Mouse (Mus musculus): ENCODE measurements around the gene Prdm10.

Gene Prdm10

DNA sequence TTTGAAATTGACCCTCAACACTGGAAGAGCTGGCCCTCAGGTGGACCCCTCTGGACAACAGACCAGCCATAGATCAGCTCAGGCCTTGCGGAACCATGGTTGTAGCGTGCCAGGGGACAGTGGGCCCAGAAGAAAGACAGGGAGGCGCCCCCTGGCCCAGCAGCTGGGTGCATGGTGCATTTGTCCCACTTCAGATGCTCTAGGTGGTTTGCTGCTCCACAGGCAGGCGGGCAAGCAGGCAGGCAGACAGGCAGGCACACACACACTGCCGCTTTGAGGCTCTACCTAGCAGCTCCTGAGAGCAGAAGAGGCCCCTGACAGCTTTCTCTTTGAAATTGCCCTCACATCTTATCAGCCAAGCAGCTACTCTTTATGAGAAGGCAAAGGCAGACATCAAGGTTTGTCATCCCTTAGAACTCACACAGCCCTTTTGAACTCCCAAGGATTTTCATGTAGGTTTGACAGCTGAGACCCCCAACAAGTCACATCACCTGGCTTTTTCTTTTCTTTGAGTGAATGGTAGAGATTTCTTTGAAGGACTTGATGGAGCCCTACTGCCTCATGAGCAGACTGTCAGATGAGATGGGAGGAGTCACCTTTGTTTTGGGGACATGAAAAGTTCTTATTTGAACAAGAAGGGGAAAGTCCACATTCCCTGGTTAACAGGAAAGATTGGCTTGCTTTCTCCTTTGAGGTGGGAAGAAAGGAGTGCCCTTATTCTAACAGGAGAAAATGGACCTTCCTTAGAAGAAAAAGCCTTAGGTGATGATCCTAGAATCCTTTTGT lies 21.4 kb downstream of the Prdm10 start:
- no peak for DNase-seq (ENCODE audit: low read depth)

DNA sequence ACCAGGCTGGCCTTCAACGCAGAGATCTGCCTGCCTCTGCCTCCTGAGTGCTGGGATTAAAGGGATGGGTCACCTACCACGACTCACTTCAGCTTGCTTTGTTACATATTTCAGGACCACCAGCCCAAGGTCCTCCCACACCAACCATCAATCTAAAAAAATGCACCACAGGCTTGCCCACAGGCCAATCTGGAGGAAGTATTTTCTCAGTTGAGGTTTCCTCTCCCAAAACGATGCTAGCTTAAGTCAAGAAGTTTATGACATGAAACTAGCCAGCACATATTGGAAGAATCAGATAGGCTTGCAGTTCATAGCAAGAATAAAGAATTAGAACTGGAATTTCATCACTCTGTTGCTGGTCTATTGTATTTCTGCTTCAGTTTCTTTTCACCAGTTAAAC lies 24.0 kb downstream of the Prdm10 start:
- DNase-seq (ENCODE audit: low read depth) = no peak

DNA sequence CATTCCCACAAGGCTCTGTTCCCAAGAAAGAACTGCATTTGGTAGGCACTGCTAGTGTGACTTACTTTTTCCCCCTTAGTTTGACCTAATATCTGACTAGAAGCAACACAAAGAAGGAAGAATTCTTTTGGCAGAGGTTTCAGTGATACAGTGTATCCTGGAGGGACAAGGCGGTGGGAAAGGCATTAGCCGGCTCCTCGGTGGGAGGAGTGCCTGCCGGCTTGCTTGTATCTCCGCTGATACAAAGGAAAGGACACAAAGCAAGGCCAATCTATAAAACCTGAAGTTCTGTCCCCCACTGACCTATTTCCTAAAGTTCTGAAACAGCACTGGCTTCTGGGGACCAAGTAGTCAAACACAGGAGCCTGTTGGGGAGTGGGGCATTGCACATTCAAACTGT lies 24.8 kb downstream of the Prdm10 start:
- DNase-seq (ENCODE audit: low read depth) = no peak

DNA sequence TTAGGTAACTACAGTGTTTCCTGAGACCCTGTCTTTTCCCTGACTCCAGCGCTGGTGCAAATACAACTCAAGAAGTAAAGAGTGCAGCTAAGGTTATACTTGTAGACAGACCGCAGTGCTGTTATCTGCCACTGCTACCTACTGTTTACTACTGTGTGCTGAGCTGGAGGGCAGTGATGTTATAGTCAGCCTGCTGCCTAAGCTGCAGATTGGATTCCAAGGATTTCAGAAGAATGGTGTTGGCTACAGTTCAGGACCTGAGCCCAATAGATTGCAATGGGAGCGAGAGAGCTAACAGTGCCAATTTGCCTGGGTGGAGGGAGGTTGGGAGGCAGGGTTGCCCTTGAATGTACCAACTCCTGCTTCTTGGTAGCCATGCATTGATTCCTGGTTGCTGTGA lies 25.5 kb downstream of the Prdm10 start:
- no peak for DNase-seq (ENCODE audit: low read depth)

DNA sequence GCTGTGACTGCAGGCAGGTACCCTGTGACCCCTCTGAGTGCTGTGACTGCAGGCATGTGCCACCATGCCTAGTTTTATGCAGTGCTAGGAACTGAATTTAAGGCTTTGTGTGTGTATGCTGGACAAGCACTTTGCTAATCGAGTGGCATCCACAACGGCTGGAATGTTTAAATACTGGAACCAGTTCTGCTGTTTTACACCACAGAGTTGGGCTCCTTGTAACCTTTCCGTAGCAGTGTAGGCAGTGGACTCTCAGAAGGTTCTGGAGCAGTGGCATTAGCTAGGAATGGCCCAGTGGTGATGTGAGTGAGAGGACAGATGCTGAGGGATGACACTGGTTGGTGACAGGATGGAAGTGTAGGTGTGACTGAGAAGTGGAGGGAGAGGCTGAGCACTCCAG lies 26.9 kb downstream of the Prdm10 start:
- no peak for DNase-seq (ENCODE audit: low read depth)

DNA sequence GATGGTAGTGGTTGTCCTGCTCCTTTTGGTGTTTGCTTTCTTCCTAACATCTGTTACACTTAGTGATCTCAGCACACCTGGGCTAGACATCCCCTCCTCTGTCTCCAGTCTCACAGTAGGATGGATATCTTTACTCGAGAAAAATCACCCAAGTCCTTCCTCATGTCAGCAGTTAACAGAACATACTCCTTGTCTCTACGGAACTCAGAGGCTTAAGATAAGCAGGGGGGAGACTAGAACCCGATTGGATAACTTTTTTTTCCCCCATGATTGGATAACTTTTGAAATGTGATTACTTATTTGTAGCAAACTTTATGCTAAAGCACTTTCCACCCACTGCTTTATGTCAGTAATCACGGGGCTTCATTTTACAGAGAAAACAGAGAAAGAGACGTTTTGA lies 28.7 kb downstream of the Prdm10 start:
- no peak for DNase-seq (ENCODE audit: low read depth)

DNA sequence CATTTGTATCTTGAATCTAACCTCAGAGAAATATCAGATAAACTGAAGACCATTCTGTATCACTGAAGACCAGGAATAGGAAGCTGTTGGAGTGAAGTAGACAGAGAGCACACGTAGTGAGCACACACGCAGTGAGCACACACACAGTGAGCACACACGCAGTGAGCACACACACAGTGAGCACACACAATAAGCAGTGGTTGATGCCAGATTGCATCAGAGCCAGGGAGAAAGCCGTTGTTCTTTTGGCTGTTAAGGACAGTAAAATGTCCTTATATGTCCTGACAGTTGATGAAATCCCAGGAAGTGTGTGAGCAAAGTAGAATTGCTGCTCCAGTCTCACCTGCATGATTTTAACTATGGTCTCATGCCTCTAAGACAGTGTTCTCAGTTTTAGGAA lies 30.3 kb downstream of the Prdm10 start:
- DNase-seq (ENCODE audit: low read depth) = no peak

DNA sequence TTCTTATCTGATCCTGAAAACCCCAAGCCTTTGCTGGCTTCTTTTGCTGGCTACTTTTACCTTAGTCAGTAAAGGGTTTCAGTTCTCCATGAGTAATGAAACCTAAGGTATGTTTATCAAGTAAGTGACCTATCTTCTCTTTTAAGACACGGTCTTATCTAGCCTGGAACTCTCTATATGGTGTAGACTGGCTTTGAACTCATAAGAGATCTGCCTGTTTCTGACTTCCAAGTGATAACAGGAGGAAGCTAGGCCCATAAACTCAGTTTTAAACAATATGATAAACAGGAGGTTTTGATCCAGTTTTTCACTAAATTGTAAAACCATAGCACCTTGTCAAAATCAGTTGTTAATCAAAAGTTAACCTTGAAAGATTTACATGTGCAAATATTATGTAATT lies 33.5 kb downstream of the Prdm10 start:
- DNase-seq (ENCODE audit: low read depth) = no peak

DNA sequence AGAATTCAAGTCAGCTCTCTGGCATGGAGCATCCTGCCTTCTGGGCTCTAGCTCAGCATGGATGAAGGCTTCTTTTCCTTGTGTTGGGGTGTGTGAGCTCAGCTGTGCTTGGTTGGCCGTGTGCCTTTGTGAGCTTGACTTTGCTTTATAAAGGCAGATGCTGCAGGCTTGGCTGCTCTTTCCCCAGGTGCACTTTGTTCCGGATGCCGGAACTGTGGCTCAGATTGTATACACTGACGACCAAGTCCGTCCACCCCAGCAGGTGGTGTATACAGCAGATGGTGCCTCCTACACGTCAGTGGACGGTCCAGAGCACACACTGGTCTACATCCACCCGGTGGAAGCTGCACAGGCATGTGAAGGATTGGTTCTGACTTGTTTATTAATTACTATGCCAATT lies 35.6 kb downstream of the Prdm10 start:
- no peak for DNase-seq (ENCODE audit: low read depth)

DNA sequence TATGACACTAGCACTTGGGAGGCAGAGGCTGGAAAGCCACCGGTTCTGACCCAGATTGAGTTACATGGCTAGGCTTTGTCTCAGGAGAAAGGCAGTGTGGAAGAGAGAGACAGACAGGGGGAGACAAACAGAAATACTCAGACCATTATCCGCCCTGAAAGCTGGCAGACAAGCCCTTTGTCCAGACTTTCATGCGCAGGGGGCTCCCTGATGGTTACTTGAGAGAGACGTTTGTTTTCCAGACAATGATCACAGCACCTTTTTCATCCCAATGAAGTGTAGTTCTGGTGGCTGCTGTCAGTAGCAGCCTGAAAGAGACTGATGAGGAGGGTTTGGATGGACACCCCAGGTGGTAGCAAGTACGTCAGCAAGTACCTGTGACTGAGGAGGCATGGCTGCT lies 38.6 kb downstream of the Prdm10 start:
- no peak for DNase-seq (ENCODE audit: low read depth)

DNA sequence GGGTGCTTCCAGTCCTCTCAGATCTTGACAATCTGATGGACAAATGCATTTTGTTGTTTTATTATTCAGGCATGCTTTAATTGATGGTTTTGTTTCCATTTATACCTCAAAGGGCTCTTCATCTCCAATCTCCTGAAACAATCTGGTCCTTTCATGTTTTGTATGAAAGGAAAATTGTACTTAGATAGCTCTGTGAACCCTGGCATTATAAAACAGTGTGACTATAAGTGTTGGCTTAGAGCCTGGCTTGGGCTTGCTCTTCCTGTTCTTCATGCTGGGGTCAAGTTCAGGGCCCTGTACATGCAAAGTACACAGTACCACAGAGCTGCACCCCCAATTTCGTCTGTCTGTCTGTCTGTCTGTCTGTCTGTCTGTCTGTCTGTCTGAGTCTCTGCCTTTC lies 40.4 kb downstream of the Prdm10 start:
- DNase-seq (ENCODE audit: low read depth) = no peak

DNA sequence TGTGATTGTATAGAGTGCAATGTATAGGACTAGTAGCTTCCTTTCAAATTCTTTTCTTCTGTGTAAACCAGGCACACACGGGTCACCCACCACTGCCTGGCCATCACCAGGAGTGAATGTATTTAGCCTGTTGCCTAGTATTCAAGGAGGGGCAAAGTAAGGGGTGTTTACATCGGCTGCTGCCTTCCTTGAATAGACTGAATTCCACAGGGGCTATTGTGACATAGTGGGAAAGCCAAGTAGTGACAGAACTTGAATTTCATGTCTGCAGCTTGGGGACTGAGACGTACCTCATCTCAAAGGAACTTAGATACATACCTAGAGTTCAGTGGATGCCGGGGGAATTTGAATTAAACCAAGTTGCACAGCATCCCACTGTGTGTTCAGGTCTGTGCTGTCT lies 41.2 kb downstream of the Prdm10 start:
- DNase-seq (ENCODE audit: low read depth) = no peak

DNA sequence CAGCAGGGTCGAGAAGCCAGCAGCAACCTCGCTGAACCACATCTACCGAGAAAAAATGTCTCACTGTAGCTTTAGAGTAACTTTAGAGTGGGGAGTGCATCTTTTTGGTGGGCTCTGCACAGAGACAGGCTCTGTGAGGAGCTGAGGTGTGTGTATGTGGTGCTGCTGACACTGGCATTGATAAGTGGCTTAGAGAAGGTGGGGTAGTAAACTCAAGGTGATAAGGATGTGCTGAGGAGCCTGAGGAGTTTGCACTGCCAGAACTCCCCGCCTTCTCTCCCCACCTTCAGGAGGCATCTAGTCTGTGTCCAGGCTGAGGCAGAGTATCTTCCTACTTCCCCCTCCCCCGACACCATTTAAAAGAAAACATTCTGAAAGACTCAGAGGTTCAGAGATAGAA lies 41.8 kb downstream of the Prdm10 start:
- DNase-seq (ENCODE audit: low read depth) = no peak

DNA sequence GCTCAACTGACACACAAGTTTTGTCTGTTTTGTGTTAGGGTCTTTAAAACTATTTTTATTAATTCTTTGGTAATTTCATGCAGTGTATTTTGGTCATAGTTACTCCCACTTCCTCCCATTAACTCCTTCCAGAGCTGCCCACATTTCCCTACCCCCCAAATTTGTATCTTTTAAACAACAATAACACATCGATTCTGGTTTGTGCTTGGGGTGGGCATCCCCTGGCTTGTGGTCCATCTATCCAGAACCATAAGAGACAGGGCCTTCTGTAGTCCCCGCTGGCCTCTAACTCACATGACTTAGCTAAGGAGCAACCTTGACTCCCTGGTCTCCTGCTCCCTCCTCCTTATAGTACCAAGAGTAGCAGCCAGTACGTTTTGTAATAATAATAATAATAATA lies 50.5 kb downstream of the Prdm10 start:
- DNase-seq (ENCODE audit: low read depth) = no peak

DNA sequence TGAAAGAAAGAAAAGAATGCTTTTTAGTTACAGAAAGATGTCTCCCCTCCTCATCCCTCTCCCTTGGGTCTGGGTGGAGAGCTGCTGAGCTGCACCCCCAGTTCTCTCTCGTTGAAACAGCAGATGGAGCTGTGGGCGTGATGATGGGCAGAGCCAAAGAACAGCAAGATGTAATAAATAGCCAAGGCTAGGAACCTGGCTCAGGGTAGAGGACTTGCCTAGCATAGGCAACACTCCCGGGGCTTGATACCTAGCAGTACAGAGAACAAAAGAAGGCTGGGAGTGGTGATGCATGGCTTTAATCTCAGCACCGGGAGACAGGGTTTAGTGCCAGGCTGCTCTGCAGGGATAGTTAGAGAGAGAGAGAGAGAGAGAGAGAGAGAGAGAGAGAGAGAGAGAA lies 50.9 kb downstream of the Prdm10 start:
- no peak for DNase-seq (ENCODE audit: low read depth)

DNA sequence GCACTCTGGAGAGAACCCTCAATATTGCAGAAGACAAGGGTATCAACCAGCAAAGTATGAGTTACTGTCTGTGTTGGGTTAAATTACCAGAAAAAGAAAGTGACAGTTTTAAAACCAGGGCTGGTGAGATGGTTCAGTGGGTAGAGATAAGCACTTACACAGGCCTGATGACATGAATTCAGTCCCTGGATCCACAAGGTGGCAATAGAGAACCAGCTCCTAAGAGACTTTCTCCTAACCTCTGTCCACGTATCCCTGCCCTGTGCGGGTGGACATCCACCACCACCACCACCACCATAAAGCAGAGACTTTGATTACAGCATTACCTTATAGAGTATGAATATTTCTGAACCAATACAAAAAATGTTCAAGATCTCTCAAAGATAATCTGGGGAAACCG lies 51.6 kb downstream of the Prdm10 start:
- DNase-seq (ENCODE audit: low read depth) = no peak

DNA sequence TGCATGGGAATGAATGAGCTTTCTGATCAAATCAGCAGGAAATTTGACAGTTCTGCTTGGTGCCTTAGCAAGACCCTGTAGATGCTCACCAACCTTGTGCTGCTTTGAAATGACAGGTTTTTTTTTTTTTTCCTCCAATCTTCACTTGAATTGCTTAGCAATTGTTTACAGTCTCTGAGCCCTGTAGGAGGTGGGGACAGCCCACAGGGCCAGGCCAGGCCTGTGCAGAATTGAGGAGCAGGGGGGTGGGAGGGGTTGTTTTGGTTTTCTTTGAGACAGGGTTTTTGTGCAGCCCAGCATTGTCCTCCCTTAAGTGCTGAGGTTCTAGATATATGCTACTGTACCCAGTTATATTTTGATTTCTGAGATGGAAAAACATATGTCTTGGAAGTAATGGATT lies 52.5 kb downstream of the Prdm10 start:
- no peak for DNase-seq (ENCODE audit: low read depth)

DNA sequence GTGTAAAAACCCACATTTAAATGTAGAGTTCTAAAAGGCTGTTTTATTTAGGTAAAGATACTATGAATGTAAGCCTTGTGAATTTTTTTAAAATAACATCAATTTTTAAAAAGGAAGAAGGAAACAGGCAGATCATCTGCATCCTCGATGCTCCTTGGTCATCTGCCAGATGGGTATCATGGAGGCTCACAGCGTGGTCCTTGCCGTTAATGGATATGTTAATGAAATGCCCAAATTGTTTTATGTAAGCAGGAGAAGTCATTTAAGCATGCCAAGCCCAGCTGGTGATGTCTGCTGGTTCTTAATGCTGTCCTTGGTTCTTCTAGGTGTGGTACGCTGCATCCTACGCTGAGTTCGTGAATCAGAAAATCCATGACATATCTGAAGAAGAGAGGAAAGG lies 54.7 kb downstream of the Prdm10 start:
- DNase-seq (ENCODE audit: low read depth) = no peak

DNA sequence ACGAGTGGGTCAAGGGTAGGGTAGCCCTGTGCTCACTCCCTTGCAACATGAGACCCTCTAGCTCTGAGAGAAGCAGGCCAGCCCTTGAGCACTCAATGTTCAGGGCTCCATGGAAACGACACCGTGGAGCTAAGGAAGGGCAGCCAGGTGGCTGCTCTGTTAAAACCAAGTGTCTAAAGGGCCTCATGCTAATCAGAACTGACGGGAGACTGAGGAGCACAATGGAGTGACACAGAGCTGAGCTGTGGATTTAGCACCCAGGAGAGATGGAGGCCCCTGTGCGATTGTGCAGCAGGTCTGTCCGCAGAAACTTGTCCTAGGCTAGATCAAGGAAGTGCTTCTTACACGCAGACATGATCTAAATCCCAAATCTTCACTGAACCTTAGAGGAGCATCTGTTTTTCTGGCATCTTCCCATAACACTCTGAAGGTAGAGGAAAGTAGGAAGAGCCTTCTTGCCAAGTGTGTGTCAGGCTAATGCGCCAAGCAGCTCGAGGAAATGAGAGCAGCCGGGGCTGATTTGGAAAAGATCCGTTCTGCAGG lies 64.0 kb downstream of the Prdm10 start:
- no peak for DNase-seq (ENCODE audit: low read depth)

DNA sequence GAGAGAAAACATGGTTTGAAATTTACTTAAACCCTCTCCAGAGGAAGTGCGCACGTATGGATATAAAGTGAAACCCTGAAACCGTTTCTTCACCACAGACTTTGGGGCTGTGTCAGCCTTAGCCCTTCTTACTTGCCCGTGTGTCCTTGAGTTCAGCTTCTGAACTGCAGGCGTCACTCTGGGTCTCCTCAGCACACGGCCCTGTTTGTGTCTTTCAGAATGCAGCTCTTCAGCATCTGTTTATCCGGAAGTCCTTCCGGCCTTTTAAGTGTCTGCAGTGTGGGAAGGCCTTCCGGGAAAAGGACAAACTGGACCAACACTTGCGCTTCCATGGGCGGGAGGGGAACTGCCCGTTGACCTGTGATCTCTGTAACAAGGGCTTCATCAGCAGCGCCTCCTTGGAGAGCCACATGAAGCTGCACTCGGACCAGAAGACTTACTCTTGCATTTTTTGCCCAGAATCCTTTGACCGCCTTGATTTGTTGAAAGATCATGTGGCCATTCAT lies 66.3 kb downstream of the Prdm10 start:
- no peak for DNase-seq (ENCODE audit: low read depth)

DNA sequence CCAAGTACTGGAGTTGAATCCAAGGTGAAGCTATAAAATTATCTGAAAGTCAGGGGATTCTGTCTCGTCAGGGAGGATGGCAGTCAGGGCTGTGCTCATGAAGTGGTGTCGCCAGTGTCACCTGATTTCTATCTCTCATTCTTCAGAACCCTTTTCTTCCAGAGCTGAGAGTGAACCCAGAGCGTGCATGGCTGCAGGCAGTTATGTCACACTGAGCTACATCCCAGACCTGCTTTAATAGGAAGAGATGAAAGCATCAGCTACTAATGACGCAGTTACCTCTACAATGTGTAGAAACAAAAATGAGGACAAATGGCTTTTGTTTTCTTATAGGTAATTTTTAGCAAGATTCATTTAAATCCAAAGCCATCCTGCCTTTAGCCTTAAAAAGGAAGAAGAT lies 68.1 kb downstream of the Prdm10 start:
- DNase-seq (ENCODE audit: low read depth) = no peak

DNA sequence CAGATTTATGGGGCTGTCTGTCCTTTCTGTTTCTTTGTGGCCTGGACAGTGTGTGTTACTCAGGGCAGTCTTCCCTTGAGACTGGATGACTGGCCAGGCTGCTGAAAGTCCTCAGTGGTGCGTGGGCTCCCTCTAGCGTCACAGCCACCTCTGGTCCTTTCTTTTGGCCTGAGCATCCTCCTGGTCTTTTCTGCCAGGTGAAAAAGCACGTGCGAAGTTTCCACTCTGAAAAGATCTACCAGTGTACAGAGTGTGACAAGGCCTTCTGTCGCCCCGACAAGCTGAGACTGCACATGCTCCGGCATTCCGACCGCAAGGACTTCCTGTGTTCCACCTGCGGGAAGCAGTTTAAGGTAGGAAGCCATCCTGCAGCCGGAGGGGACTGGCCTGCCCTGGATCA lies 68.6 kb downstream of the Prdm10 start:
- DNase-seq (ENCODE audit: low read depth) = peak; percentile 28

DNA sequence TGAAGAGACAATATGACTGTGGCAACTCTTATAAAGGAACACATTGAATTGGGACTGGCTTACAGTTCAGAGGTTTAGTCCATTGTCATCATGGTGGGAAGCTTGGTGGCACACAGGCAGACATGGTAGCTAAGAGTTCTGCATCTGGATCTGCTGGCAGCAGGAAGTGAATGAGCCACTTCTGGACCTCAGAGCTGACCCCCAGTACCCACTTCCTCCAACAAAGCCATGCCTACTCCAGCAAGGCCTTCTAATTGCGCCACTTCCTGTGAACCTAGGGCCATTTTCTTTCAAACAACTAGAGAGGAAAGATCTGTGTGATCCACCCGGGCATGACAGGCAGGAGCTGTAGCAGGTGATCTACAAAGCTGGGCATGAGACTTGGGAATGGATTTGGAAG lies 72.4 kb downstream of the Prdm10 start:
- no peak for DNase-seq (ENCODE audit: low read depth)

DNA sequence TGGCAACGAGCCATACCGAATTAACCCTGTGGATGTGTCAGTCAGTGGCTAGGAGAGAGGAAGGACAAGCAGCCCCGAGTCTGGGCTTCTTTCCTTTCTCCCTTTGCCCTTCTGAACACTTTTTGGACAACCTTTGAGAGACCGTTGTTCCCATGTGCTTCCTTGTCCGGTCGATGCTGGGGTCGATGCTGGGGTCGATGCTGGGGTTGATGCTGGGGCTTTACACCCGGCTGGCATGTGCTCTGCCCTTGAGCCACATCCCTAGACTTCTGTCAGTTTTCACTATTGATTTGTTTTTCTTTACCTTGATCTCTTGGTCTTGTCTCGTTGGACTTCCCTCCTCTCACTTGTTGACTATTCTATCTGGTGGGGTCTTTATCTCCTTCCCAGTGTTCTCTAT lies 73.2 kb downstream of the Prdm10 start:
- DNase-seq (ENCODE audit: low read depth) = no peak

Data from c-Kit-positive CD71-positive TER-119-negative erythroid progenitor cells, embryonic 14.5 days (primary cell).